Mouse (Mus musculus): ENCODE results near the gene Fancf.

Gene Fancf

DNA sequence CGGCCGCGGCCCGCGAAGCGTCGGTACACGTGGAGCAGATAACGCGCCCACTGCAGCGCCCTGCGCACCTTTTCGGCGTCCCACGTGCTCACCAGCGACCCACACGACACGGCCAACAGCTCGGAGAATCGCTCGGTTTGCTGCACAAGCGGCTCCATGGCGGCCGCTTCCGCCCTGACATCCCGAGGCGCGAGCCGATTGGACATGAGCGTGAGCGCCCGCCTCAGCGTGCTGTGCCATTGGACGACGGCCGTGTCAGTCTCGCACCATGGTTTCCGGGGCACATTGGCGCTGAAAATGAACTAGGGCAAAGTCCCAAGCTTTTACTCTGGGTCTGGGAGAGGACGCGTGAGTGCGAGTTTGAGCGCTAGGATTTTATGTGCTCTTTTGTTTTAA is at the start of gene Fancf:
Gene Fancf (minus strand): TSS at position 171 of the 396 bp plus-strand sequence.
- peak; percentile 88 for DNase-seq (ENCODE audit: low spot score)

- DNase-seq (ENCODE audit: low spot score): peak; percentile 10
These were observed 37.0 kb upstream of the Fancf start for GRCm38 (mm10) chr7:51899066-51899465.

DNA sequence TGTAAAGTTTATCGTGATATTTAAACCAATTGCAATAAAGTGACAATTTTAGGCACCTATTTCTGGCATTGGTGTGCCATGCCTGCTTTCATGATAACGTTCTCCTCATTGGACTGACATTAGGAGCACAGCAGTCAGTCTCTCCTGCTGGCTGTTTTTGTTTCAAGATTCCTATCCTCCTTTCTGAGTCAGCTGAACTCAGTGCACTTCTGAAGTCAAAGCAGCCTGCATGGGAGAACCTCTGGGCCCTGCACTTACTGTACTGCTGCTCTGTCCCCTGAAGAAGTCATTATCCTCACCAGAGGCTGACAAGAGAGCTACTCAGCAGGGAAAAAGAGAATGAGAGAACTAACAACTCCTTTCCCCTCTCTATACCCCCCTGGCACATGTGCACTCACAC is 32.9 kb upstream of the Fancf start:
- DNase-seq (ENCODE audit: low spot score): no peak

GRCm38 (mm10) chr7:51894133-51894801 is 32.2 kb upstream of the Fancf start:
- no peak for DNase-seq (ENCODE audit: low spot score)

- no peak for DNase-seq (ENCODE audit: low spot score)
These were observed 30.9 kb upstream of the Fancf start for GRCm38 (mm10) chr7:51893008-51893407.

- DNase-seq (ENCODE audit: low spot score): no peak
These were observed 30.3 kb upstream of the Fancf start for GRCm38 (mm10) chr7:51892224-51892965.

- DNase-seq (ENCODE audit: low spot score): no peak
These were observed 27.5 kb upstream of the Fancf start for GRCm38 (mm10) chr7:51889601-51890000.

GRCm38 (mm10) chr7:51887678-51888567 is 25.9 kb upstream of the Fancf start:
- DNase-seq (ENCODE audit: low spot score): no peak

DNA sequence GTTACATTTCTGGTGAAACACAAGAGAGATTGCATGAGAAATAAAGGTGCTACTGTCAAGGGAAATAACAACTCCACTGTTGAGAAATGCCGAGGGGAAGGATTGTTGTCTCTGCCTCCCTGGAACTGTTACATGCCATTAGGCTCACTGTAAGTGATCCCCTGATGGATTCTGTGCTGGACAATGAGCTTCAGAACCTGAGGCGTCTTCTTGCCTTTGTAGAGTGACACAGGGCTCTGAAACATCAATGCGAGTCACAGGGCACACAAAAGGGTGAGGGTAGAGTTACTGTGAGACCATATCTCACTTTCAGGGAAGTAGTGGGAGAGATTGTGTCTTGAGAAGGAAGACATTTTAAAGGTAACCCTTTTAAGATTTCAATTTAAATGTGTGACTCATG is 23.3 kb upstream of the Fancf start:
- no peak for DNase-seq (ENCODE audit: low spot score)

DNA sequence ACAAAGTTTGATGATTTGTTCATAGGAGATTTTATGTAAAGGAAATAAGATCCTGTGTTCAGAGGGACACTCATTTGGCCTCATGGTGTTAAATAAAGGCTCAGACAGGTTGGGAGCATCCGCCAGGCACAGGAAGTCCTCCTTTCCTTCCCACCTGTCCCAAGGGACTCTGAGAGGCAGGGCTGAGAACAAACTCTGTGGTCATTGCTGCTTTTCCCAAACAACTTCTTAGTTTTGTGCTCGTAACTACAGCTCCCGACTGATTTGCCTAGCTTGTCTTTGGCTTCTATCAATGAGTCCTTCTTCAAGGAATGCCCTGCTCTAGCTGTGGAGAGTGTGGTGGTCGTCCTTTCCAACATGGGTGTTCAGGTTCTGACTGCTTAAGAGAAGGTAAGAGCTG is 18.1 kb upstream of the Fancf start:
- no peak for DNase-seq (ENCODE audit: low spot score)

- no peak for DNase-seq (ENCODE audit: low spot score)
These were observed 17.2 kb upstream of the Fancf start for GRCm38 (mm10) chr7:51879136-51879723.

DNA sequence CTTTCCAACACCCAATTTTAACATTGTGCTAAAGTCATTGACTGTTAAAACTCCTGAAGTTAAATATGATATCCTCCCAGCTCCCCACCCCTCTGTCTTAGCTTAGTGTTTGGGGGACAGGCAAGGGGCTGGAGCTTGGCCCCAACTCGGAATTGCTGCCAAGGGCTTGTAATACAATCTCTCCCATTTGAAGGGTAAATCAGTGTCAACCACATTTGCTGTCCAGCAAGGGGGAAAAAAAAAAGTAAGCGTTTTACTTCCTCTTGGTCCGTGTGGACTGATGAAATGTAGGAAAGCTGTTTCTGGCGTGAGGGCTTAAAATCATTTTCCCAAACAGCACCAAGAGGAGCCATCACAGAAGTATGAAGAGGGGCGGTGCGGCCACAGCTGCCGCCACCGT is 16.7 kb upstream of the Fancf start:
- peak; percentile 8 for DNase-seq (ENCODE audit: low spot score)

GRCm38 (mm10) chr7:51876316-51876715 is 14.2 kb upstream of the Fancf start:
- DNase-seq (ENCODE audit: low spot score): peak; percentile 65

- DNase-seq (ENCODE audit: low spot score): no peak
These were observed 10.5 kb upstream of the Fancf start for GRCm38 (mm10) chr7:51872597-51872996.

DNA sequence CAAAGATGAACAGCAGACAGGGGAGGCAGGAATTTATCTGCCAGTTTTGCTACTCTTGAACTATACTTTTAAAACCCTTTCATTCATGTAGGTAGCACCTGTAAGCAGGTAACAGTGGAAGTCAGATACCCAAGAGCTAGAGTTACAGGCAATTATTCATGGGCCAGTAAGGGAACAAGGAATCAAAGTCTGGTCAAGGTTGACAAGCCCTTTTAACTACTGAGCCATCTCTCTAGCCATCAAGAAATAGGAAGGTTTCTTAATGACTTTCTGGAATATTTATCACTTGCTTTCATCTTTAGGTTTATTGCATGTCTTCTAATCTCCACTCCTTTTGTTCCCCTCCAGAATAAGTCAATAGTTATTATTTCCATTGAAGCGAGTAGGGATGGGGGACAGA is 10.0 kb upstream of the Fancf start:
- DNase-seq (ENCODE audit: low spot score): no peak

DNA sequence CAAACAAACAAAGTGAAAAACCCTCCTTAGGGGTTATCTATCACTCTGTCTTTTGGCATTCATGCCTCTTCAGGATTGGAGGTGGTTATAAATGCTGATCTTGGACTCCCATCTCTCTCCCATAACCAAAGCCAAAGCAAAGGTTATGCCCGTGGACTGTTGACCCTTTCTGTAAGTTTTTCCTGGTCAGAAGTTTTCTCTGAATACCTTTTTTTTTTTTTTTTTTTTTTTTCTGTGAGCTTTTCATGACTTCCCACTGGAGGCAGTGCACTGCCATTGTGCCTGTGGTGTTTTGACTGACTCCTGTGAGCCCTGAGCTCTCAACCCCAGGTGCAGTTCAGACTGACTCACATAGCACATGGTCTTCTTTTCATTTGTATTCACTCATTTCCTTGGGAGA is 5.9 kb upstream of the Fancf start:
- DNase-seq (ENCODE audit: low spot score): no peak

GRCm38 (mm10) chr7:51865336-51865735 is 3.3 kb upstream of the Fancf start:
- no peak for DNase-seq (ENCODE audit: low spot score)

GRCm38 (mm10) chr7:51862842-51863241 is 775 bp upstream of the Fancf start:
- DNase-seq (ENCODE audit: low spot score): no peak

DNA sequence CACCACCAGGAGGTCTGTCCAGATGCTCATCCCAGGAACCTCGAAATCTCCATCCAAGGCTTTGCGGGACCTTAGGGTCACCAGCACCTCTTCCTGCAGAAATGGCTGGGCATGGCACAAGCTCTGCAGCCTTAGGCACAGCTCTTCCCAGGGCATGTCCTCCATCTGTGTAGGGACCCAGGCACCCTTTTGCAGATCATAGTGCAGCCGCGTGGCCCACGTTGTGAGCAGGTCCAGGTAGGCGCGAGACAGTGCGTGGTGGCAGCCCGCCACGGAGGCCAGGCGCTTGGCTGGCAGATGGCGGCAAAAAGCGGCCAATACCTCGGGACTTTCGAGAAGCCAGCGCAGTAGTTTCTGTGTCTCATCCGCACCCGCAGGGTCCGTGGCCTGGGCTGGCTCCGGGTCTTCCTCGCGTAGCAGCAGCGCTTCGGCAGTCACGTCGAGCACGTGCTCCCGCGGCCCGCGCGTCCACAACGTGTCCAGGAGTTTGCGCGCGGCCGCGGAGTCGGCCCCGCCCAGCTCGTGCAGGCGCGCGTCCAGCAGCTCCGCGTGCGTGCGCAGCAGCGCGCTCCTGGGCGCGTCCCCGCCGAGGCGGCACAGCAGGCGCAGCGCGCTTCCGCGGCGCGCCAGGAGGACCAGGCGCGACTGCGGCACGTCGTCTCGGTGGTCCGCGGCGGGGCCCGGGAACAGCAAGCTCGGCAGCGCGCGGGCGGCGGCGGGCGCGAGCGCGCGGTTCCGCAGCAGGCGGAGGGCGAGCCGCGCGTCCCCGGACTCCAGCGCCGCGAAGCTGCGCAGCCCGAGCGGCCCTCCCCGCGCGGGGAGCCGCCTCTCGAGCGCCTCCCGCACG is 594 bp downstream of the Fancf start, which contains the start of gene Gas2:
Gene Gas2 (plus strand): TSS at position 766 of the 847 bp plus-strand sequence.
- peak; percentile 9 for DNase-seq (ENCODE audit: low spot score)

GRCm38 (mm10) chr7:51851890-51852507 is 10.1 kb downstream of the Fancf start:
- no peak for DNase-seq (ENCODE audit: low spot score)

GRCm38 (mm10) chr7:51850877-51851276 is 11.2 kb downstream of the Fancf start:
- no peak for DNase-seq (ENCODE audit: low spot score)
